Mouse (Mus musculus) kidney, adult 2 months (tissue): ENCODE measurements around the gene Ticrr.

Experiments
- CTCF ChIP-seq: fragments of 200-500 bp; conservative IDR thresholded peaks from 2 replicates; pipeline ENCODE4 v1.5.1; 2011; ENCODE audit warnings: low read depth, mild to moderate bottlenecking, control low read depth, low read length, moderate library complexity, mixed read lengths; ENCODE audit not compliant: insufficient read depth, insufficient read length
- POLR2A ChIP-seq: fragments of 200-500 bp; IDR thresholded peaks from one replicate; pipeline ENCODE4 v1.6.1; 2011; ENCODE audit warnings: low read depth, low read length, control low read depth

DNA sequence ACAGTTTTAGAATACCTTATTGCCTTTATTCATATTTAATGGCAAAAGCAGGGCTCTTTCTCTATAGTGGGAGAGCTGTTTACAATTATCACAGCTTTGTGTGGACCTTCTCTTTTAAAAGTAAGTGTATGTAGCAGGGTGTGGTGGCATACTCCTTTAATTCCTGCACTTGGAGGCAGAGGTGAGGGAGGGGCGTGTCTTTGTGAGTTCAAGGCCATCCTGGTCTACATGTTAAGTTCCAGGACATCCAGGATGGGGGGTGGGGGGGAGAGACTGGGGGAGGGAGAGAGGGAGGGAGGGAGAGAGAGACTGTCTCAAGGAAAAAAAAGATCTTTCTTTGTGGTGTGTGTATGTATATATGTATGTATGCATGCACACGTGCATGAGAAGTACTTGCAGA lies 20.2 kb downstream of the Ticrr start:
- TF ChIP-seq CTCF (no peak), POLR2A (no peak)
